Mouse (Mus musculus) heart, adult 2 months (tissue): ENCODE data around the gene Nptn. TPM values are rescaled to one million over a fixed set of nuclear protein-coding genes. Genes with fewer than 3 reads are reported as not detected.

ENCODE experiments used
- DNase-seq, 2 experiments: peaks; one replicate each; pipeline ENCODE4 v3.0.0; 2021
- H3K27ac ChIP-seq: fragments of 200-600 bp; 2 replicates; pipeline ENCODE4 v1.8.1; 2022
- H3K27me3 ChIP-seq: fragments of 200-500 bp; 2 replicates; pipeline ENCODE4 v1.6.1; 2012; ENCODE audit warnings: mild to moderate bottlenecking, low read length, inconsistent platforms, mixed read lengths; ENCODE audit not compliant: control insufficient read depth, insufficient read depth
- H3K36me3 ChIP-seq: fragments of 200-500 bp; 2 replicates; pipeline ENCODE4 v1.6.1; 2012; ENCODE audit warnings: low read length, inconsistent platforms; ENCODE audit not compliant: control insufficient read depth, insufficient read depth
- H3K4me1 ChIP-seq: fragments of 200-500 bp; 2 replicates; pipeline ENCODE4 v1.6.1; 2011; ENCODE audit warnings: low read length; ENCODE audit not compliant: control insufficient read depth, insufficient read depth
- H3K4me3 ChIP-seq: fragments of 200-600 bp; 2 replicates; pipeline ENCODE4 v1.8.1; 2022
- H3K79me2 ChIP-seq: fragments of 200-500 bp; replicated peaks from 2 replicates; pipeline ENCODE4 v1.6.1; 2012; ENCODE audit warnings: mild to moderate bottlenecking, inconsistent platforms, low read length, moderate library complexity, mixed read lengths; ENCODE audit not compliant: control insufficient read depth, insufficient read depth
- H3K9ac ChIP-seq: fragments of 200-500 bp; 2 replicates; pipeline ENCODE4 v1.6.1; 2012; ENCODE audit warnings: low read depth, mild to moderate bottlenecking, control low read depth, inconsistent platforms, low read length, mixed read lengths
- CTCF ChIP-seq: fragments of 200-600 bp; IDR thresholded peaks from 2 replicates; pipeline ENCODE4 v1.8.1; 2022; ENCODE audit warnings: antibody characterized with exemption, mild to moderate bottlenecking, moderate library complexity
- EP300 ChIP-seq: fragments of 200-500 bp; IDR thresholded peaks from 2 replicates; pipeline ENCODE4 v1.6.1; 2011; ENCODE audit warnings: low read depth, low read length, control low read depth; ENCODE audit not compliant: insufficient read depth
- POLR2A ChIP-seq: fragments of 200-500 bp; IDR thresholded peaks from 2 replicates; pipeline ENCODE4 v1.6.1; 2011; ENCODE audit warnings: mild to moderate bottlenecking, low read depth, low read length, control low read depth; ENCODE audit not compliant: insufficient read depth
- WGBS: fragments of 180-500 bp; shearing (Covaris S2); methylation state at CpG from one replicate; pipeline ENCODE4 v1.1.7; 2018; 5-methylcytosine and 5-hydroxymethylcytosine counted together
- intact Hi-C: fragments of 180-260 bp; cut with DNase I; formaldehyde crosslinking; loops from one replicate; pipeline ENCODE4 v1.15.1; 2025
- long read RNA-seq: library from polyadenylated mRNA; stranded (forward); transcript quantifications from one replicate; pipeline ENCODE4 v2.0.0, GENCODE M21; 2021
- polyA plus RNA-seq: library from polyadenylated mRNA; depleted of rRNA; stranded (reverse); fragments of >200 nt; gene quantifications from 2 replicates; pipeline ENCODE4 v1.2.3, GENCODE M21; 2012; rRNA removed
- total RNA-seq, 2 experiments: library from RNA; stranded (reverse); gene quantifications; 2 replicates each; pipeline ENCODE4 v1.2.3; 2021

Nptn gene
- total RNA-seq, result 100 to 1,000 TPM; 123 to 124 TPM
- 282 and 290 TPM in 2 replicates for polyA plus RNA-seq
- long read RNA-seq, transcript Nptn-201 (8 exons, 2,024 nt), result major isoform, 13 of 25 reads
- long read RNA-seq, partial matches to known transcripts, result 5 of 25 reads
- long read RNA-seq, other reads (novel, unspliced or antisense), result 6 of 25 reads

GRCm38 (mm10) chr9:58581958-58582540 is at the start of gene Nptn:
Gene Nptn, plus strand, starts transcription at chr9:58582240.
- DNase-seq, result peak; percentile 96 to 98
- WGBS, result under 1% methylated on average over 35 of the region's 56 CpGs
- intact Hi-C loops, result loop anchor here (2.0 kb wide), 1 partner anchor 37 kb away; no protein-coding TSS in a partner anchor

GRCm38 (mm10) chr9:58533322-58533721 is 48.7 kb upstream of the Nptn start:
- TF ChIP-seq EP300, result no peak
- no peak for TF ChIP-seq CTCF
- TF ChIP-seq POLR2A, result no peak
- no peaks in the 10 kb centered on the region for H3K27me3 ChIP-seq
- H3K36me3 ChIP-seq, result no peaks in the 10 kb centered on the region
- DNase-seq, result no peak
- no peak overlapping the region for H3K27ac ChIP-seq
- H3K4me3 ChIP-seq, result no peak overlapping the region
- WGBS, result 87% methylated on average over 6 of the region's 6 CpGs
- no peak overlapping the region for H3K9ac ChIP-seq
- no peaks in the 10 kb centered on the region for H3K79me2 ChIP-seq
- intact Hi-C loops, result loop anchor here (5.0 kb wide), 1 partner anchor 994 kb away; no protein-coding TSS in a partner anchor
- no peaks in the 10 kb centered on the region for H3K4me1 ChIP-seq

More at GRCm38 (mm10) chr9:58581958-58582540, at the start of gene Nptn:
- Histone ChIP-seq H3K4me3 (peak within 1 kb of the TSS; percentile 92), H3K27ac (peak within 1 kb of the TSS; percentile 96), H3K9ac (peak within 1 kb of the TSS; percentile 98), H3K27me3 (no peaks in the 10 kb centered on the region), H3K79me2 (peaks cover 2% of the 10 kb centered on the region; the same call in 1 of the 2 replicates), H3K36me3 (peaks cover 10% of the 10 kb centered on the region), H3K4me1 (peaks cover 8% of the 10 kb centered on the region)
- TF ChIP-seq EP300, result peak; percentile 76
- TF ChIP-seq CTCF, result 0 out of 2 replicates have a peak, but pooled peaks have one; percentile 0
- peak; percentile 88 for TF ChIP-seq POLR2A

GRCm38 (mm10) chr9:58534766-58535165 is 47.3 kb upstream of the Nptn start:
- WGBS, result 36% methylated on average over 1 of the region's 1 CpGs
- H3K4me1 ChIP-seq, result no peaks in the 10 kb centered on the region
- DNase-seq, result peak in 1 of 2 experiments; percentile 24
- H3K79me2 ChIP-seq, result no peaks in the 10 kb centered on the region
- no peak overlapping the region for H3K27ac ChIP-seq
- H3K27me3 ChIP-seq, result no peaks in the 10 kb centered on the region
- H3K4me3 ChIP-seq, result no peak overlapping the region
- intact Hi-C loops, result loop anchor here (2.0 to 5.0 kb wide), 2 partner anchors 204 to 993 kb away; no protein-coding TSS in a partner anchor
- H3K9ac ChIP-seq, result no peak overlapping the region
- no peaks in the 10 kb centered on the region for H3K36me3 ChIP-seq
- peak; percentile 87 for TF ChIP-seq CTCF
- TF ChIP-seq POLR2A, result no peak

- TF ChIP-seq CTCF, result peak; percentile 62
- no peak for TF ChIP-seq EP300
- no peak overlapping the region for H3K9ac ChIP-seq
- no peaks in the 10 kb centered on the region for H3K79me2 ChIP-seq
- H3K36me3 ChIP-seq, result no peaks in the 10 kb centered on the region
- intact Hi-C loops, result loop anchor here (2.0 kb wide), 1 partner anchor 205 kb away; no protein-coding TSS in a partner anchor
- H3K4me3 ChIP-seq, result no peak overlapping the region
- WGBS, result 83% methylated on average over 20 of the region's 20 CpGs
- no peaks in the 10 kb centered on the region for H3K27me3 ChIP-seq
- H3K27ac ChIP-seq, result no peak overlapping the region
- DNase-seq, result peak in 1 of 2 experiments; percentile 34
- H3K4me1 ChIP-seq, result no peaks in the 10 kb centered on the region
These were observed 46.4 kb upstream of the Nptn start for GRCm38 (mm10) chr9:58535447-58536134.

- Histone ChIP-seq H3K9ac (no peak overlapping the region), H3K27me3 (no peaks in the 10 kb centered on the region), H3K36me3 (no peaks in the 10 kb centered on the region), H3K4me3 (no peak overlapping the region), H3K27ac (no peak overlapping the region), H3K79me2 (no peaks in the 10 kb centered on the region), H3K4me1 (peaks cover 6% of the 10 kb centered on the region)
- DNase-seq, result no peak
- intact Hi-C loops, result no loop called here
- TF ChIP-seq EP300, result no peak
- TF ChIP-seq POLR2A, result no peak
- no peak for TF ChIP-seq CTCF
- WGBS, result 74% methylated on average over 3 of the region's 3 CpGs
These were observed 44.3 kb upstream of the Nptn start for GRCm38 (mm10) chr9:58537774-58538173.

- Histone ChIP-seq H3K9ac (no peak overlapping the region), H3K4me3 (no peak overlapping the region), H3K36me3 (no peaks in the 10 kb centered on the region), H3K79me2 (no peaks in the 10 kb centered on the region), H3K27ac (no peak overlapping the region), H3K4me1 (peaks cover 6% of the 10 kb centered on the region), H3K27me3 (no peaks in the 10 kb centered on the region)
- peak; percentile 37 to 51 for DNase-seq
- intact Hi-C loops, result loop anchor here (1.0 to 5.0 kb wide), 5 partner anchors 21 to 389 kb away; no protein-coding TSS in a partner anchor
- 50% methylated on average over 5 of the region's 5 CpGs for WGBS
- TF ChIP-seq POLR2A (no peak), EP300 (no peak), CTCF (peak; percentile 98)
These were observed 42.2 kb upstream of the Nptn start for GRCm38 (mm10) chr9:58539886-58540285.
